Mouse (Mus musculus): Measurements from ENCODE around the gene Odf3b. TPM values are rescaled to one million over a fixed set of nuclear protein-coding genes. Genes with fewer than 3 reads are reported as not detected.
A peak's percentile ranks its signal among the peaks of the same experiment; 100 is the strongest.

The Odf3b gene
- polyA plus RNA-seq, 1 experiment = not detected

DNA sequence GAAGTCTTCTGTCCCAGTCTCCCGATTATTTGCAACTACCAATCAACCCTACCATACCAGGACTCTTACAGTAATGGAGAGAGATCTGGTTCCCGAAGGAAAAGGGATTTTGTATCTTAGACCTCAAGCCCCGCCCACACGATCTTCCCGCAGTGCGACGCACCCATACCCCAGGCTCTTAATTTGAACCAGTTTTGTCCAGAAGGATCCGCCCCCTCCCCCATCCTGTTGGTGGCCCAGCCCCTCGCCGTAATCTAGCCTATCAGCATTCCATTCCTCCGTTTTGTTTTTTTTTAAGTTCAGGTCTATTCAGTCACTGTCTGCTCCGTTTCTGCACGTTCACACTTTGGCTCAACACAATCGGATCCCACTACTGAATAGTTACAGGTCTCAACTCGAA lies 22.7 kb downstream of the Odf3b start:
- Histone ChIP-seq H3K4me3 (peak overlapping the region; percentile 97), H3ac (ENCODE audit: control insufficient read depth, insufficient read length) (peak overlapping the region; percentile 67), H3K79me2 (ENCODE audit: control insufficient read depth, insufficient read depth) (peaks cover 71% of the 10 kb centered on the region), H3K27me3 (ENCODE audit: control insufficient read depth, insufficient read depth, insufficient read length) (no peaks in the 10 kb centered on the region), H3K4me2 (ENCODE audit: low read depth) (peak overlapping the region; percentile 86), H3K36me3 (ENCODE audit: control insufficient read depth, insufficient read depth) (peaks cover 24% of the 10 kb centered on the region)
- TF ChIP-seq MYOG (IDR thresholded peaks at IDR 0.05; ENCODE audit: control insufficient read depth in 1 of 3, insufficient read depth in 1 of 3, insufficient read length in 2 of 3, low read depth in 2 of 3) (no peak), POLR2AphosphoS2 (IDR thresholded peaks at IDR 0.05; ENCODE audit: insufficient read length, low read depth) (peak; percentile 58), CEBPB (IDR thresholded peaks at IDR 0.05; ENCODE audit: insufficient read depth, poor library complexity, severe bottlenecking) (no peak), E2F4 (IDR thresholded peaks at IDR 0.05; ENCODE audit: insufficient read depth) (peak; percentile 13), POLR2A (IDR thresholded peaks at IDR 0.05; ENCODE audit: insufficient read length, low read depth) (peak; percentile 47)

DNA sequence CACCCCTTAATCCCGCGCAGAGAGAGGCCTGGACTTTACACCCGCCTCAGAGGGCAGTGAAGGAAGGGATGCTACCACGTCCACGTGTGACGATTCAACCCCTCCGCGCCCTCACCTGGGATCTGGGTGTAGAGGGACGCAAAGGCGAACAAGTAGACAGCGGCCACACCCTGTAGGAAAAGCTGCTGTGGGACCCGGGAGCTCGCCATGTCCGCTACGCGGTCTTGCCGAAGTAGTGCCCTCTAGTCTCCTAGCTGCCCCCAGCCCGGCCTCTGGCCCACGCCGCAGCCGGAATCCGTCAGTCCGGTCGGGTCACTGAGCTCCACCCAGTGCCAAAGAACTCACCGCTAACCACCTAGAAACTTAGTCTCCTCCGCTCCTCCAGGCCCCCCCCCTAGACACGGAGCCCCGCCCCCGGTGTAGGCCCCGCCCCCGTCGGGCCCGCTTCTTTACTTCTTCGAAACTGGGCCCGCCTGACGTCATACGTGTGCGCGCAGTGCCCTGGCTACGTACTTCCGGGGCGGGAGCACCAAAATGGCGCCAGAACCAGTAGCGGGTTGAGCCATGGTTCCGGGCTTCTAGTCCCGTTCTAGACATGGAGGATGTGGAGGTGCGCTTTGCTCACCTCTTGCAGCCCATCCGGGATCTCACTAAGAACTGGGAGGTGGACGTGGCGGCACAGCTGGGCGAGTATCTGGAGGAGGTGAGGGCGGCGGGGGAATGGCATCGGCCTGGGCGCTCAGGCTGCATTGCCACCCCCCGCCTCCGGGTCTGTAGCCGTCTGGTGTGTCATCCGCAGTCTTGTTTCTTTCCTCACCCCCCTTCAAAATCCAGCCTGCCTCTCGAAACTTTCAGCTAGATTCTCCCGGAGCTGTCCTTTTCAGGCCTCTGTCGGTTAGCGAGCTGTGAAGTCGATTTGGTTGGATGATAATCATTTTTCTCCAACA lies 23.6 kb downstream of the Odf3b start, which contains the start of the genes Lmf2 and Ncaph2:
Lmf2 (minus strand) TSS at position 419 of the 947 bp plus-strand sequence.
Ncaph2 (plus strand) TSS at position 479 of the 947 bp plus-strand sequence.
- H3K4me2 ChIP-seq (ENCODE audit: low read depth) = peak within 1 kb of the TSS; percentile 86
- peak within 1 kb of the TSS; percentile 67 for H3ac ChIP-seq (ENCODE audit: control insufficient read depth, insufficient read length)
- H3K36me3 ChIP-seq (ENCODE audit: control insufficient read depth, insufficient read depth) = peaks cover 15% of the 10 kb centered on the region
- H3K79me2 ChIP-seq (ENCODE audit: control insufficient read depth, insufficient read depth) = peaks cover 62% of the 10 kb centered on the region
- H3K4me3 ChIP-seq = peak within 1 kb of the TSS; percentile 97
- no peak for TF ChIP-seq TCF3 (IDR thresholded peaks at IDR 0.05; ENCODE audit: insufficient read length, low read depth)
- peak in 1 of 3 experiments; percentile 7 for TF ChIP-seq MYOG (IDR thresholded peaks at IDR 0.05; ENCODE audit: control insufficient read depth in 1 of 3, insufficient read depth in 1 of 3, insufficient read length in 2 of 3, low read depth in 2 of 3)
- peak; percentile 70 for TF ChIP-seq POLR2A (IDR thresholded peaks at IDR 0.05; ENCODE audit: insufficient read length, low read depth)
- TF ChIP-seq REST (IDR thresholded peaks at IDR 0.05; ENCODE audit: insufficient read depth, insufficient read length) = no peak
- TF ChIP-seq MAX (IDR thresholded peaks at IDR 0.05; ENCODE audit: low read depth) = no peak
- peak; percentile 89 for TF ChIP-seq E2F4 (IDR thresholded peaks at IDR 0.05; ENCODE audit: insufficient read depth)
- TF ChIP-seq SRF (IDR thresholded peaks at IDR 0.05; ENCODE audit: control insufficient read depth, insufficient read length, low read depth) = peak; percentile 84
- TF ChIP-seq TCF12 (IDR thresholded peaks at IDR 0.05; ENCODE audit: insufficient read depth, poor library complexity, severe bottlenecking) = no peak
- no peak for TF ChIP-seq MYOD1 (IDR thresholded peaks at IDR 0.05; ENCODE audit: control insufficient read depth in 1 of 3, insufficient read length in 2 of 3, low read depth in 2 of 3)
- no peak for TF ChIP-seq USF1 (IDR thresholded peaks at IDR 0.05; ENCODE audit: low read depth)
- peak; percentile 78 for TF ChIP-seq POLR2AphosphoS2 (IDR thresholded peaks at IDR 0.05; ENCODE audit: insufficient read length, low read depth)
- H3K27me3 ChIP-seq (ENCODE audit: control insufficient read depth, insufficient read depth, insufficient read length) = no peaks in the 10 kb centered on the region

GRCm38 (mm10) chr15:89354455-89354854 lies 24.6 kb downstream of the Odf3b start:
- H3K4me2 ChIP-seq (ENCODE audit: low read depth) = peak overlapping the region; percentile 75
- H3ac ChIP-seq (ENCODE audit: control insufficient read depth, insufficient read length) = peak overlapping the region; percentile 67
- TF ChIP-seq USF1 (IDR thresholded peaks at IDR 0.05; ENCODE audit: low read depth) (no peak), TCF3 (IDR thresholded peaks at IDR 0.05; ENCODE audit: insufficient read length, low read depth) (no peak), CEBPB (IDR thresholded peaks at IDR 0.05; ENCODE audit: insufficient read depth, poor library complexity, severe bottlenecking) (no peak), MYOG (IDR thresholded peaks at IDR 0.05; ENCODE audit: control insufficient read depth in 1 of 3, insufficient read depth in 1 of 3, insufficient read length in 2 of 3, low read depth in 2 of 3) (no peak), MYOD1 (IDR thresholded peaks at IDR 0.05; ENCODE audit: control insufficient read depth in 1 of 3, insufficient read length in 2 of 3, low read depth in 2 of 3) (no peak), POLR2AphosphoS2 (IDR thresholded peaks at IDR 0.05; ENCODE audit: insufficient read length, low read depth) (no peak), E2F4 (IDR thresholded peaks at IDR 0.05; ENCODE audit: insufficient read depth) (no peak), SRF (IDR thresholded peaks at IDR 0.05; ENCODE audit: control insufficient read depth, insufficient read length, low read depth) (no peak)
- peak overlapping the region; percentile 97 for H3K4me3 ChIP-seq
- peaks cover 12% of the 10 kb centered on the region for H3K36me3 ChIP-seq (ENCODE audit: control insufficient read depth, insufficient read depth)
- no peaks in the 10 kb centered on the region for H3K27me3 ChIP-seq (ENCODE audit: control insufficient read depth, insufficient read depth, insufficient read length)
- peaks cover 51% of the 10 kb centered on the region for H3K79me2 ChIP-seq (ENCODE audit: control insufficient read depth, insufficient read depth)

- H3K4me2 ChIP-seq (ENCODE audit: low read depth) = peak overlapping the region; percentile 75
- H3K4me3 ChIP-seq = peak overlapping the region; percentile 97
- peaks cover 45% of the 10 kb centered on the region for H3K79me2 ChIP-seq (ENCODE audit: control insufficient read depth, insufficient read depth)
- TF ChIP-seq USF1 (IDR thresholded peaks at IDR 0.05; ENCODE audit: low read depth) (no peak), POLR2A (IDR thresholded peaks at IDR 0.05; ENCODE audit: insufficient read length, low read depth) (no peak), SRF (IDR thresholded peaks at IDR 0.05; ENCODE audit: control insufficient read depth, insufficient read length, low read depth) (no peak), MAX (IDR thresholded peaks at IDR 0.05; ENCODE audit: low read depth) (no peak), POLR2AphosphoS2 (IDR thresholded peaks at IDR 0.05; ENCODE audit: insufficient read length, low read depth) (no peak), E2F4 (IDR thresholded peaks at IDR 0.05; ENCODE audit: insufficient read depth) (no peak), REST (IDR thresholded peaks at IDR 0.05; ENCODE audit: insufficient read depth, insufficient read length) (no peak), TCF3 (IDR thresholded peaks at IDR 0.05; ENCODE audit: insufficient read length, low read depth) (no peak), CEBPB (IDR thresholded peaks at IDR 0.05; ENCODE audit: insufficient read depth, poor library complexity, severe bottlenecking) (no peak), MYOD1 (IDR thresholded peaks at IDR 0.05; ENCODE audit: control insufficient read depth in 1 of 3, insufficient read length in 2 of 3, low read depth in 2 of 3) (no peak)
- peaks cover 9% of the 10 kb centered on the region for H3K36me3 ChIP-seq (ENCODE audit: control insufficient read depth, insufficient read depth)
- no peak overlapping the region for H3ac ChIP-seq (ENCODE audit: control insufficient read depth, insufficient read length)
- no peaks in the 10 kb centered on the region for H3K27me3 ChIP-seq (ENCODE audit: control insufficient read depth, insufficient read depth, insufficient read length)
Observed at GRCm38 (mm10) chr15:89353837-89354236, 25.2 kb downstream of the Odf3b start.
